Mouse (Mus musculus) lung, postnatal 0 days (tissue): Measurements from ENCODE around the gene Cltc.

Source experiments
- CTCF ChIP-seq: IDR thresholded peaks from 2 replicates; pipeline ENCODE4 v1.5.1; 2016; ENCODE audit warnings: antibody characterized with exemption, mild to moderate bottlenecking
- EP300 ChIP-seq: IDR thresholded peaks from 2 replicates; pipeline ENCODE4 v1.6.1; 2016; ENCODE audit warnings: antibody characterized with exemption, mild to moderate bottlenecking, control low read depth

DNA sequence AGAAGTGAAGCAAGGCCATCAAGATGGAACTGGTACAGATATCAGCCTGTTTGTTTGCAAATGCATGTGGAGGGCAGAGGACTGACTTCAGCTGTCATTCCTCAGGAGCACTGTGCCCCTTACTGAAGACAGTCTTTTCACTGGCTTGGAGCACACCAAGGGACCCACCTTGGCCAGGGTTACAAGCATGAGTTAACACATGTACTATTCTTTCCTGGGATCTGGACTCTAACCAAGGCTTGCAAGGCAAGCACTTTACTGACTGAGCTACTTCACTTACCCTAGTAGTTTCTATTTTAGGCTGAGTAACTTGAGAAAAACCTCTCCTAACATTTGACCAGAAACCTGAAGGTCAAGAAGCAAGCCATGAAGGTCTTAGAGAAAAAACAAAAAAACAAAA, 42.8 kb downstream of the Cltc start:
- TF ChIP-seq CTCF (no peak), EP300 (no peak)
